Mouse (Mus musculus) right cerebral cortex, adult 18-20 months (tissue): Measurements from ENCODE around the gene Ssna1.
A peak's percentile ranks its signal among the peaks of the same experiment; 100 is the strongest.

Source experiments
- DNase-seq: peaks from one replicate; pipeline ENCODE4 v3.0.0; 2022; ENCODE audit warnings: mixed read lengths

Gene Ssna1

GRCm38 (mm10) chr2:25289651-25290050 is 17.4 kb upstream of the Ssna1 start, which contains the start of gene Lrrc26:
Lrrc26 (plus strand) TSS chr2:25289915.
- no peak for DNase-seq

- DNase-seq, result no peak
Observed at GRCm38 (mm10) chr2:25288734-25289345, 16.6 kb upstream of the Ssna1 start.

- no peak for DNase-seq
Observed at GRCm38 (mm10) chr2:25287927-25288649, 15.8 kb upstream of the Ssna1 start, which contains the start of gene Tmem210. Tmem210 (plus strand) TSS chr2:25288145.

GRCm38 (mm10) chr2:25286837-25287636 is 14.8 kb upstream of the Ssna1 start:
- DNase-seq, result no peak

- DNase-seq, result no peak
Observed at GRCm38 (mm10) chr2:25286314-25286713, 14.1 kb upstream of the Ssna1 start.

- no peak for DNase-seq
Observed at GRCm38 (mm10) chr2:25285551-25285950, 13.3 kb upstream of the Ssna1 start.

- DNase-seq, result peak; percentile 75
Observed at GRCm38 (mm10) chr2:25278928-25279882, 7.0 kb upstream of the Ssna1 start.

- no peak for DNase-seq
Observed at GRCm38 (mm10) chr2:25273010-25273409, 772 bp upstream of the Ssna1 start.

GRCm38 (mm10) chr2:25272515-25272914 is 277 bp upstream of the Ssna1 start:
- DNase-seq, result no peak

GRCm38 (mm10) chr2:25267746-25268309 is 4.4 kb downstream of the Ssna1 start:
- no peak for DNase-seq

- DNase-seq, result no peak
Observed at GRCm38 (mm10) chr2:25267241-25267640, 5.0 kb downstream of the Ssna1 start.

GRCm38 (mm10) chr2:25266720-25267119 is 5.5 kb downstream of the Ssna1 start:
- peak; percentile 75 for DNase-seq

GRCm38 (mm10) chr2:25265897-25266656 is 6.2 kb downstream of the Ssna1 start:
- no peak for DNase-seq

GRCm38 (mm10) chr2:25264851-25265250 is 7.4 kb downstream of the Ssna1 start:
- no peak for DNase-seq

GRCm38 (mm10) chr2:25264286-25264660 is 8.0 kb downstream of the Ssna1 start:
- no peak for DNase-seq

- no peak for DNase-seq
Observed at GRCm38 (mm10) chr2:25263623-25264285, 8.5 kb downstream of the Ssna1 start.

- DNase-seq, result no peak
Observed at GRCm38 (mm10) chr2:25262795-25263622, 9.2 kb downstream of the Ssna1 start.

GRCm38 (mm10) chr2:25262291-25262767 is 9.9 kb downstream of the Ssna1 start, which contains the start of gene Tprn:
Tprn (plus strand) TSS chr2:25262618.
- peak; percentile 97 for DNase-seq

- DNase-seq, result no peak
Observed at GRCm38 (mm10) chr2:25261870-25262269, 10.4 kb downstream of the Ssna1 start.
